Mouse (Mus musculus) right cerebral cortex, postnatal 10 days (tissue): Measurements from ENCODE around the gene Tnxb.
"Not testable (repeated sequence)": the region's sequence is repeated elsewhere in the genome, so short reads cannot be mapped to it uniquely, and the experiment has no call there.

ENCODE experiments used
- DNase-seq, 2 experiments: peaks; one replicate each; pipeline ENCODE4 v3.0.0; 2021; ENCODE audit warnings: low spot score in 2 of 2

Tnxb gene

GRCm38 (mm10) chr17:34683686-34684220, 13.4 kb downstream of the Tnxb start:
- no peak for DNase-seq

GRCm38 (mm10) chr17:34684253-34684893, 14.0 kb downstream of the Tnxb start:
- no peak for DNase-seq

GRCm38 (mm10) chr17:34685120-34686110, 15.1 kb downstream of the Tnxb start:
- peak; percentile 65 to 76 for DNase-seq

- no peak for DNase-seq
Observed at GRCm38 (mm10) chr17:34688889-34689288, 18.6 kb downstream of the Tnxb start.

- no peak for DNase-seq
Observed at GRCm38 (mm10) chr17:34690458-34690857, 20.1 kb downstream of the Tnxb start.

GRCm38 (mm10) chr17:34692906-34693305, 22.6 kb downstream of the Tnxb start:
- no peak for DNase-seq

GRCm38 (mm10) chr17:34699575-34700408, 29.5 kb downstream of the Tnxb start:
- DNase-seq, result peak; percentile 80 to 84

- DNase-seq, result peak; percentile 38 to 60
Observed at GRCm38 (mm10) chr17:34700671-34701071, 30.3 kb downstream of the Tnxb start.

GRCm38 (mm10) chr17:34706476-34706875, 36.1 kb downstream of the Tnxb start:
- DNase-seq, result not testable (repeated sequence)

- DNase-seq, result peak; percentile 39 to 69
Observed at GRCm38 (mm10) chr17:34712951-34713350, 42.6 kb downstream of the Tnxb start.

GRCm38 (mm10) chr17:34714181-34714907, 44.0 kb downstream of the Tnxb start:
- DNase-seq, result not testable (repeated sequence)

GRCm38 (mm10) chr17:34714908-34715445, 44.6 kb downstream of the Tnxb start:
- DNase-seq, result not testable (repeated sequence)

- not testable (repeated sequence) for DNase-seq
Observed at GRCm38 (mm10) chr17:34715451-34715850, 45.1 kb downstream of the Tnxb start.

GRCm38 (mm10) chr17:34716247-34716646, 45.9 kb downstream of the Tnxb start:
- DNase-seq, result no peak

- no peak for DNase-seq
Observed at GRCm38 (mm10) chr17:34717401-34717800, 47.1 kb downstream of the Tnxb start.

- not testable (repeated sequence) for DNase-seq
Observed at GRCm38 (mm10) chr17:34719886-34720285, 49.6 kb downstream of the Tnxb start.

GRCm38 (mm10) chr17:34722238-34722637, 51.9 kb downstream of the Tnxb start:
- DNase-seq, result not testable (repeated sequence)

- no peak for DNase-seq
Observed at GRCm38 (mm10) chr17:34723066-34723465, 52.7 kb downstream of the Tnxb start.

- DNase-seq, result no peak
Observed at GRCm38 (mm10) chr17:34727887-34728286, 57.6 kb downstream of the Tnxb start.

GRCm38 (mm10) chr17:34729155-34729554, 58.8 kb downstream of the Tnxb start:
- DNase-seq, result peak in 1 of 2 experiments; percentile 6
